Mouse (Mus musculus) frontal cortex, postnatal 36 days (tissue): Measurements from ENCODE around the gene Ifnar1.
"Not testable (repeated sequence)": the region's sequence is repeated elsewhere in the genome, so short reads cannot be mapped to it uniquely, and the experiment has no call there.

Experiments
- DNase-seq, 2 experiments: peaks; one replicate each; pipeline ENCODE4 v3.0.0; 2022; ENCODE audit warnings: low spot score in 2 of 2

Gene Ifnar1

DNA sequence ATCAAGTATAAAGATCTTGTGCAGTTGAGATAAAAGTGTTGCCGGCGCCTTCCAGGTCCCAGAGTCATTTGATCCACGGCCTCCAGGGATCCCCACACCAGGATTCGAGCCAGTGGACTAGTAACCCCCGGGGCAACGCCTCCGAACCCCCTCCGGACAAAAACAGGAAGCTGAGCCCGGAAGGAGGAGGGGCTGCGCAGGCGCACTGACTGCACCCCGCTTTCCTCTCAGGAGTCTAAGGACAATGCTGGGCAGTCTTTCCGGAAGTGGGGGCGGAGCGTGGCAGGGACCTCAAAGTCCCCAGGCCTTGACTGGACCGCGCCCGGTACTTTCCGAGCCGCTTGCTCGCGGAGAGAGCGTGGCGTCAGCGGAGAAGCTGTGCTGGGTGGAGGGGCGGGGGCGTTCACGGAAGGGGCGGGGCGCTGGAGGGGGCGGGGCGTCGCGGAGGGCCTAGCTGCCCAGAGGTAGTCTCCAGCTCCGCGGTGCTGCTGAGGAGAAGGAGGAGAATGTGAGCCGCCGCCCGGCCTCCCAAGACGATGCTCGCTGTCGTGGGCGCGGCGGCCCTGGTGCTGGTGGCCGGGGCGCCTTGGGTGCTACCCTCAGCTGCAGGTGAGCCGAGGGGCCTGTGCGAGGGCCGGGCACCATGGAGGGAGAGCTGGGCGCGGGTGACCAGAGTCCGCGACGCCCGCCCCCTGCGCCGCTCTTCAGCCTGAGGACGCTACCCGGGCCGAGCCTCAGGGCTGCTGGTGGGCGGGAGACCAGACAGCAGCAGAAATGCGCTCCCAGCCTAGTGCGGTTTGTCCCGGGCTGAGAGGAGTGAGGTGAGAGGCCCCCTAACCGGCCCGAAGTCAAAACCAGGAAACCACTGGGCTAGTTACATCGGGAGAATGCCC, at the start of gene Ifnar1:
Ifnar1 (plus strand) TSS at position 431 of the 893 bp plus-strand sequence.
- DNase-seq = peak; percentile 95 to 98

DNA sequence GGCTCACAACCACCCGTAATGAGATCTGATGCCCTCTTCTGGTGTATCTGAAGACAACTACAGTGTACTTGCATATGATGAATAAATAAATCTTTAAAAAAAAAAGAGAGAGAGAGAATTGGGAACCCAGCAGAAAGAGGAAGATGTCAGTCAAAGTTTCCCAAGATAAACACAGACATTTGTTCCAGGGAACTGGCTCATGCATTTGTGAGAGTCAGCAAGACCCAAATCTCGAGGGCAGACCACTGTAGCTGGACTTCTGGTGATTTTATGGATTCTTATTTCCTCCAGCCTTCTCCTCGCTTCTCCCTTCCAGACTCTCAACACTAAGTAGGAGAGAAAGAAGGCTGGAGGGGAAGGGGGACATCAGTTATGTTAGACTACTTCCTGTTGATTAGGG, 47.0 kb upstream of the Ifnar1 start:
- no peak for DNase-seq

DNA sequence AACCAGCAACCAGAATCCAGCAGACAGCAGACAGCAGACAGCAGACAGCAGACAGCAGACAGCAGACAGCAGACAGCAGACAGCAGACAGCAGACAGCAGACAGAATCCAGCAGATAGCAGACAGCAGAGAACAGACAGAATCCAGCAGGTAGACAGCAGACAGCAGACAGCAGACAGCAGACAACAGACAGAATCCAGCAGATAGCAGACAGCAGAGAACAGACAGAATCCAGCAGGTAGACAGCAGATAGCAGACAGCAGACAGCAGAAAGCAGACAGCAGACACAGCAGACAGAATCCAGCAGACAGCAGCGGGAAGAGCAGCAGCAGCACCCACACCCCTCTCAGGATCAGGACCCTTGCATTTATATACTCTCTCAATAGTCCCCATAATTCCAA, 46.4 kb upstream of the Ifnar1 start:
- not testable (repeated sequence) for DNase-seq

DNA sequence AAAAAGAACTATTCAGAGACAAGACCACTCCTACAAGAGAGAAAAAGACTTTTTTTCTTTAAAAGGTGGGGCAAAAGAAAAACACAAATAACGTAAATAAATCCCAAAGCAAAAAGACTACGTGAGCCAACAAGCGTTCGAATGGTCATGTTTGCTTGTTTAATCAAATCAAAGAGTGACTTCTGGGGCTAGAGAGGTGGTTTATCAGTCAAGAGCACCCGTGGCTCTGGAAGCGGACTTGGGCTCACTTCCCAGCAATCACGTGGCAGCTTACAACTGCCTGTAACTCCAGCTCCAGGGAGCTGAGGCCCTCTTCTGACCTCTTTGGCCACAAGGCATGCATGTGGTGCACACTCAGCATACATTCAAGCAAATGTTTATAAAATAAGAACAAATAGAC, 43.7 kb upstream of the Ifnar1 start:
- DNase-seq = no peak

DNA sequence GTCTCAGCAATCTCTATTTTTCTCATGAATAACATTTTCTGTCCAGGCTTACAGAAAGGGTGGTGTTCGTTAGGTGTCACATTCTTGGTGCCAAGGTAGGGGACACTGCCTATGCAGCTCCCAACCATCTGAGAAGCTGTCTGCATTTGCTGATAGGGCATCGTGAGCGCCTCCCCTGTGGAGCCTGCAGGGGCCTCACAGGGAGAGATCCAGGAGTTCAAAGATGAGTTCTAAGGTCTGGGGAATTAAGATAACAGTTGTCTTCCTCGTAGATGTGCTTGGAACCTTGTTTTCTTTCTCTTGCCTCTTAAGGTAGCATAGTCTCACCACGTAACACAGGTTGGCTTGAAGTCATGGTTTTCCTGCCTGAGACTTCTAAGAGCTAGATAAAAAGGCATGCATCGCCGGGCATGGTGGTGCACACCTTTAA, 43.2 kb upstream of the Ifnar1 start:
- no peak for DNase-seq

DNA sequence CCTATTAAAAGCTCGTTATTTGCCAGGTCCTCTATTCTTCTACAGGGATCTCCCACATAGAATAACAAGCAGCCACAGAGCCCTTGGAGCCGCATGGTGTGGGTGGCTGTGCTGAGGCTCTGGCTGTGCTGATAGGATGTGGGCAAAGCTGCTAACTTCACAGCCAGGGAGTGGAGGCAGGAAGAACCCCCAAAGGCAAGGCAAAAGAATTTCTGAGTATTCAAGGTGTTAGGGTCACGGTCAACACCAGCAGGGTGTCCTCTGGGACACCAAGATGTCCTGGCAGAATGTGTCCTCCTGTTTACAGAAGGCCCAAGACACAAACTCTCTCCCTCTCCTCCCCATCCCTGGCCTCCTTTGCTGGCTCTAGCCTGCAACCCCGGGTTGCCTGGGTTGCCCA, 42.6 kb upstream of the Ifnar1 start:
- DNase-seq = peak in 1 of 2 experiments; percentile 34

DNA sequence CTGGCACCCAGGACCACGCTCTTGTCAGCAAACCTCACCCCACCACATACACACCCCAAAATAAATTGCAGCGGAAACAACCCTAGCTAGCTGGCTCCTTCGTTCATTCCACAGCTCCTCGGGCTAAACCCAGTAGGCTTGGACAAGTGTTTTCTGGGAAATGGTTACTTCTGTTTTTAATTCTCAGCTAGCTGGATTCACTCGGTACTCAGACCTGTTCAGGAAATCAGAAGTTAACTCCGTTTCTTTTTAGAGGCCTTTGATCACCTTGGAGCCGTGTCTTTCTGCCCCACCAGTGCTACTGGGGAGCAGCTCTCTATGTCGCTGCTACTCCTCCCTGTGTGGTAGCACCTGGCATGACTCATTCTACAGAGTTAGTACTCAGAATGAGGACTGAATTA, 41.8 kb upstream of the Ifnar1 start:
- no peak for DNase-seq

DNA sequence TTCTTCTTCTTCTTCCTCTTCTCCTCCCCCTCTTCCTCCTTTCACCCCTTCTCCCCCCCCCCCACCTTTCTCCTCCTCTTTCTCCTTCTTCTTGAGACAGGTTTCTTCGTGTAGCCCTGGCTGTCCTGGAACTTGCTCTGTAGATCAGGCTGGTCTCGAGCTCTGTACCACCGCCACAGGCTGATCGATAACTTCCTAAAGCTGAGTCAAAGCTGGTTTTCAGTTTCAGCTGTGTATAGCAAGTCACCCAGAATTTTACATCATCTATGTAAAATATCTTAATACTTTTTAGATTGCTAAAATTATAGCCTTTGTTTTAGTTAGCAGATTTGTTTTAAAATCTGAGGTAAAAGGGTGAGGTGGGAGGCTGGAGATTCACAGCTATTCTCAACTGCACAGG, 40.2 kb upstream of the Ifnar1 start:
- DNase-seq = no peak

DNA sequence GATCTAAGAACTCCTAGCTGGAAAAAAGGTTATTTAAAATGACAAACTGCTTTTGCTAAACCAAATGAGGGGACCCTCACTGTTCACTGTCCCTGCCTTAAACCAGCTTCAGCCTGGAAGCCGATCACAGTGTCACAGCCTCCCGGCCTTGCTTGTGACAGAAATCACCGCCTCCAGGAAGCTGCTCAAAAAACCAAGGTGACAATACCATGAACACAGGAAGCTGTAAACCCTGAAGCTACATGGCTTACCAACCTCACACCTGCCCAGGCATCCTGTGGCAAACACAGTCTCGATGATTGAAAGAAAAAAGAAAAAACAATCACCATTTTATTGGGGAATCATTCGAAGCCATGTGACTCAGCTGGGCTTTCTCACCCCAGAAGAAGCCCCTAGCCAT, 39.5 kb upstream of the Ifnar1 start:
- no peak for DNase-seq

DNA sequence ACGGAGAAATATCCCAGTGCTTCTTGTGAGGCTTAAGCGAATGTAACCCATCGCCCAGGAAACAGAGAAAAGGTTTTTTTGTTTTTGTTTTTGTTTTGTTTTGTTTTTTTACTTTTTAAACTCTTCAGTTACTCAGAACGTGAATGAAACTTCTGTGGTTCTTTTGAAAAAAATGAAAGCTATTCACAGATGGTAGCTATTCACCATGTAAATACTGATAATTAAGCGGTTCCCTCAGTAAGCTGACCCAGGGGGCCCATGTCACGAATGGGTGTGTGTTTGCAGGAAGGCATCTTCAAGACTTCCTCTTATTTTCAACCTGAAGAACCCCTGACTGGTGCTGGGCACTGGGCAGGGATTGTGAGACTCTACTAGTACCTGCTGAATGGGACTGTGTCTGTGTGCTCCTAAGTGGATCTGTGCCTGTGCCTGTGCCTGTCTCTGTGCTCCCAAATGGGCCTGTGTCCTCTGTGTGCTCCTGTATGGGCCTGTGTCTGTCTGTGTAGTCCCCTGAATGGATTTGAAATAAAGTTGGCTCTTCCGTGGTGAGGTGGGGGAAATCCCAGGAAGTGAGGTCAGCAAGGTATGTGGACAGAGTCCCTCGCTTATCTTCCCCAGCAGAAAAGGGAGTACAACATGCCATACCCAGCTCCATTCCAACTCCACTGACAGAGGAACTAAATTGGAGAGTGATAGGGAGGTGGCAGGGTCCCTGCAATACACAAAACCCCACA, 38.1 kb upstream of the Ifnar1 start:
- no peak for DNase-seq

DNA sequence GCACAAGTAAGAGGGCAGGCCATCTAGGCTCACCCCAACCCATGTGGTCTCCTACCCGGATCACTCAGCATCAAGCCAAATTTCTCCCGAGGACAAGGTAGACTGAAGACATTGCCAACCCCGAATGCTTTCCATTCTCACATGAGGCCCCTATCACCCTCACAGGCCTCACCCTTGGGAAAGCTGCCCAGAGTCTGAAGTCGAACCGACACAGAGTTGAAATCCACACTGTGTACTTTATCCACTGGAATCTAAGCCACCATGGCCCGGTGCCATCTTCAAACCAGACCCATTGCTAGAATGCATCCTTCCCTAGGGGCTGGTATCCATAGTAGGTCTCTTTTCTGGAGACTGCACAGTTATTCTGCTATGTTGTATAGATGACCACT, 37.5 kb upstream of the Ifnar1 start:
- no peak for DNase-seq

DNA sequence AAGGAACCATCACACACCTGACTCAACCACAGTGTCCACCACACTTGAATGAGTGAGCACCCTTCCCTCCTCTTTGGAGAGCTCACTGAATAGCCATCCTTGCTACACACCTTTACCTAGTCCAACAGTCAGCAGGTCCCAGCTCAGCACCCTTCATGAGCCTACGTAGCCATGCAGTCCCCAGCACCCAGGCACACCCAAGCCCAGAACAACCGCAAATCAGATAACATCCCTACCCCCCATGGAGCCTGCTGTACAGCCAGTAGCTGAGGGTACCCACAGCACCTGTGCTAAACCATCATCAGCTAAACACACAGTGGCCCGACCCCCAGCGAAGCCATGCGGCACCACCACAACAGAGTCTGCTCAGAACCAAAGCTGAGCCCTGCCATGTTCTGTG, 37.0 kb upstream of the Ifnar1 start:
- DNase-seq = no peak

DNA sequence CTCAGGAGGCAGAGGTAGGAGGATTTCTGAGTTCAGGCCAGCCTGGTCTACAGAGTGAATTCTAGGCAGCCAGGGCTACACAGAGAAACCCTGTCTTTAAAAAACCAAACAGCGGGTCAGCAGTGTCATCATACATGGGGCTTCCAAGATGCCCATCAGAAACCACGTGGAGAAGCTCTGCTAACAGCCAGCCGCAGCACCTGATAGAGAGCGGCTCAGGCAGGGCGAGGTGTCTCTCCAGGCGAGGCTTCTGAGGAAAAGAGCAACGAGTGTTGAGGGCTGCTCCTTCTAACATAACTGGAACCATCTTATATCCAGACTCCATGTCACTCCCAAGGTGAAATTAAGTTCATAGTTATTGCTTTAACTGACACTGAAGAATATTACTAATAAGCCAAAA, 36.1 kb upstream of the Ifnar1 start:
- no peak for DNase-seq

DNA sequence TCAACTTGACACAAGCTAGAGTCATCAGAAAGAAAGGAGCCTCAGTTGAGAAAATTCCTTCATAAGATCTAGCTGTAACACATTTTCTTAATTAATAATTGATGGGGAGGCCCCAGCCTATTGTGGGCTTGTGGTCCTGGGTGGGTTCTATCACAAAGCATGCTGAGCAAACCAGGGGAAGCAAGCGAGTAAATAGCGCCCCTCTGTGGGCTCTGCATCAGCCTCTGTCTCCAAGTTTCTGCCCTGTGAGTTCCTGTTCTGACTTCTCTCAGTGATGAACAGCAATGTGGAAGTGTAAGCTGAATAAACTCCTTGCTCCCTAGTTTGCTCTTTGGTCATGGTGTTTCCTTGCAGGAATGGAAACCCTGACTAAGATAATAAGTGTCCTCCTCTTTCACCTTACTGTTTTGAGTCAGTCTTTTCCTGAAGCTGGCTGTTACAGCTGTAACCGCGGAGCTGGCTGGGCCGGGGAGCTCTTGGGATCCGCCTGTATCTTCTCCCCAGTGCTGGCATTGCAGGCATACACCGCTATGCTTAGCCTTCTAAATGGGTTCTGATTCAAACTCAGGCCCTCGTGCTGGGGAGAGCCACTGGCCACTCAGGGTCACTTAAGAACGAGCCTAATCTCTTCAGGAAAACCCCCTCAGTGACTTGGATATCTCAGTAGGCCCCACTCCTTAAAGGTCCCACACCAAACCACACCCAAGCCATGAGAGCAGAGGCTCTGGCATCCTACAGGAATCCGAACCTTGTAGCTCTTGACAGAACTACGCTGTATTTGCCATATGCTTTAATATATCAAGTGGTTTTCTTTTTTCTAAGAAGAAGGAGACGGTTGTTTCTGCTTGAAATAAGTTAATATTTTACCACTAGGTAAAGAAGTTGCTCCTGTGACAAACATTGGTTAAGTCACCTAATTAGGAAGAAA, 34.6 kb upstream of the Ifnar1 start:
- no peak for DNase-seq

DNA sequence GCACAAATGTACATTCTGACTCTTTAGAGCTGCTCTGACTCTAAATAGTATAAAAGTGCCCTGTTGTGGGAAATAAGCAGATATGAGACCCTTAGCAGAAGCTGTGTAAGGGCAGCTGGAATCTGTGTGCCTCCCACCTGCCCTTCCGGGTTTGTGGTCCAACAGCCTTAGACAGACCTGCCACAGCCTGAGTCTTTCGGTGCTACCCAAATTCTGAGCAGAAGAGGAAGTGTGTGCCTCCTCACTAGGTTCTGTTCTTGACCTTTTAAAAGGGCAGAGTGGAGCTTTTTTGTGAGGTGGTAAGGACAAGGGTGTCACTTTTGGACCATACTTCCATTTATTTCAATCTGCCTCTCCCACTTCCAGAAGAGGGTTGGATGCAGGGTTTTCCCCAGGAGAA, 33.1 kb upstream of the Ifnar1 start:
- no peak for DNase-seq

DNA sequence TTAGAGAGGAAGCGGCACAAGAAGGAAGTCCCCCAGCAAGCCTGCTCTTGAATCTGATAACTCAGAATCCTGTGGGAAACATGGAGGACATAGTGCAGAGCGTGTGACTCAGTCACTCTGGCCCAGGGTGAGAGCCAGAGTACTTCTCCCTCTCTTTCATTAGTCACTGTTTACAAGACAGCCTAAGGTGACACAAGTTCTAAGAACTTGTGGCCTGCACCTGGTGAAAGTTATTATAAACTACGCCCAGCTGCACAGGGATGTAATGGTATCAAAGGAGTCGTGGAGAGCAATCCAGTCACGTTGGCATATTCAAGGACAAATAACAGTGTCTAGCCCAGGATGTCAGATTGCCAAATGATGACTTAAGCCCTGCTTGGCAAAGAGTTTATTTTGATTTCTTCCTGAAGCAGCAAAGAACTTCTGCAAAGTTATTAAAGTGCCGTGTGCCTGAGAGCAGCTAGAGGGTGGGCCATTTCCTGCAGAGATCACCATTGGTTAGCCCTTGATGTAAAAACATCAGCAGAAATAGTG, 32.6 kb upstream of the Ifnar1 start:
- no peak for DNase-seq

DNA sequence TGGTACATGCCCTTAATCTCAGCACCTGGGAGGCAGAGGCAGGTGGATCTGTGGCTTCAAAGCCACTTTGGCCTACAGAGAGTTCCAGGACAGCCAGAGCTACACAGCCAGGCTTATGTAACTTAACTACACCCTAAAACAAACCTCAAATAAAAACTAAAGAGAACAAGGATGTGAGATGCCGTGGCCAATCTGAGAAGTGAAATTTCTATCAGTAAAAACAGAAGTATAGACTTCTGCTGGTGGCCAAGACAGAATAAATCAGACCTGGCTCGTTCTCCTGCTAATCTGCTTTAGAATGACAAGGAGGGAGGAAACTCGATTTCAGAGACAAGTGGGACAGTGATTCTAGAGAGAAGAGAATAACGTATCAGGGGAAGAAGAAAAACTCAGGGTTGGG, 29.2 kb upstream of the Ifnar1 start:
- DNase-seq = no peak

DNA sequence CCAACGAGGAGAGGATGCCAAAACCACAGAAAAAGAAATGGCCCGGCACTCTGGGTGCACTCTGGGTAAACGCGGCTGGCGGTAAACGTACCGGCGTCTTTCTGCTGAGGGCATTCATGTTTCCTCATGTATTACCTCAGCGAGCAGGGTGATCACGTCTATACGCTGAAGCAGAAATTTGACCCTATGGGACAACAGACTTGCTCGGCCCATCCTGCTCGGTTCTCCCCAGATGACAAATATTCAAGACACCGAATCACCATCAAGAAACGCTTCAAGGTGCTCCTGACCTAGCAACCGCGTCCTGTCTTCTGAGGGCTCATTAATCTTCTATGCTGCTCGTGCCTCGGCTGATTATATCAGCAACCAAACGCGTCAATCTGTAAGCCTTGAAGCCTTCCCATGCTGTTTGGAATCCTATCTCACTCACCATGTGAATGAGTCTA, 26.7 kb upstream of the Ifnar1 start:
- DNase-seq = no peak

DNA sequence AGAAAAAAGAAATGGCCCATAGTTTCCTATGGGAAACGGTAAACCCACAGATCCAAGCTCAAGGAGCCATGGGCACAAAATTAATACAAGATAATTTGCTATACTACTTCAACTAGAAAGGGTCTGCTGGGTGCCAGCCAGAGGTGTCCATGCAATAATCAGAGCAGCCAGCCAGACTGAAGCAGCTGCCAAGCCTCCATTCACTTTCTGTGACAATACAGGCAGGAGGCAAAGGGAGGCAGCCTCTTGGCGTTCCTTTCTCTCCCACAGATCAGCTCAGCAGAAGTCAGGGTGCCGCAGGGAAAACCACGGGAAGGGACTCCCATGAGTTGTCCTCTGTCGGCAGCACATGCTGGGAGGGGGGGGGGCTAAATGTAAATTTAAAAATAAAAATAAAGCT, 26.1 kb upstream of the Ifnar1 start:
- DNase-seq = no peak

DNA sequence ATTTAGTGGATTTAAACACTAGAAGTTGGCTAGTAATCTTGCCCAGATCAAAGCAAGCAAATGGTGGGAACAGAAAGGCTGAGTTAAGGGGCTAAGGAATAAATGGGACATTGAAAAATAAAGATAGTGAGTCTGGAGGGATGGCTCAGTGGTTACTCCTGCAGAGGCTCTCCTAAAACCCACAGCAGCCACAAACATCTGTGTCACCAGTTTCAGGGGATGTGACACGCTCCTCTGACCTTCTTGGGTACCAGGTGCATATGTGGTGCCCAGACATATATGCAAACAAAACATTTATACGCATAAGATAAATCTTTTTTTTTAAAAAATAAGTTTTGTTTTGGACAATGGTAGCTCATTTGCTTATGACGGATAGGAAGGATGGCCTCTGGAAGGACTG, 25.6 kb upstream of the Ifnar1 start:
- no peak for DNase-seq

DNA sequence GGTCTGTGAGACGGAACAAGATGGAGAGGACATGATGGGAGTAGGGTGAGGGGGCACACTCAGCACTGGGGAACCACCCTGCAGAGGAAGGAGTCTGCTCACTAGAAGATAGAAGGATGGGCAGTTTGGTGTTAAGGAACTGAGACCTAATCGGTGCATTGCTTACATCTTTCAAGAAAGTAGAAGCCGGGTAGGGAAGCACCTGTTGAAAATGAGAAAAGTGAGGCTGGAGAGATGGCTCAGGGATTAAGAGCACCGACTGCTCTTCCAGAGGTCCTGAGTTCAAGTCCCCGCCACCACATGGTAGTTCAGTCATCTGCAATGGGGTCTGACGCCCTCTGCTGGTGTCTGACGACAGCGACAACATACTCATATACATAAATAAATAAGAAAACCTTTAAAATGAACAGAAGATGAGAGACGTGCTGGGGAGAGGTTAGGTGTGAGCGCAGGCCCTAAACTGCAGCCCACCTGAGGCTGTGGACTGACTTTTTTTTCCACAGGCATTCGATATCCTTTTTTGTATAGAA, 25.1 kb upstream of the Ifnar1 start:
- no peak for DNase-seq
